ENCODE assay signal across 21 mouse cellular contexts in the genomic region with DNA sequence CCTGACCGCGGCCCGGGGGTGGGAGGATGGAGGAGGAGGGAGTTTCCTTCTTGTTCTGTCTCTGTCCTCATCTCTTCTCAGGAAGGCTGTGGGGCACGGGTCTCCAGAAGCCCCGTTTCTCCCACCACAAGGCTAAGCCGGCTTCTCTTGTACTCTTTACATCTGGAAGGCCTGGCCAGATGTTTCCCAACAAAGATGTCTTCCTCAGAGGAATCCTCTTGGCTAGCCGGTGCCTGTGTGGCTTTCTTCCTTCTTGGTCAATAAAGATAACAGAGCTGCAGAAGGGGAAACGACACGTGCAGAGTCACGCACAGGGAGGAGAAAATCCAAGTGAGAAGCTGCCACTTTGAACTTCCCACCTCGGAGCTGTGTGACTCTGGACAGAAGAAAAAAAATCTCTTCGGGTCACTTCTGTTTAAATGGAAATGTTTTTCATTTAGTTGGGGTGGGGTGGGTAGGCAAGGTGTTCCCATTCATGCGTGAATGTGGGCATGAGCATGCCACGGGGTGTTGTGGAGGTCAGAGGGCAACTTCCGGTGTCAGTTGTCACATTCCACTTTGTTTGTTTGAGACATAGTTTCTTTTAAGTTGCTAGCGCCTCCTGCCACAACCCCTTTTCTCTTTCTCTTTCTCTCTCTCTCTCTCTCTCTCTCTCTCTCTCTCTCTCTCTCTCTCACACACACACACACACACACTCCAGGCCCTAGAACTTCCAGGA. TPM values are rescaled to one million over a fixed set of nuclear protein-coding genes. Genes with fewer than 3 reads are reported as not detected.
DNase-seq lines count a peak whose midpoint lies in the region; ATAC-seq and TF ChIP-seq lines count a peak whose summit lies in the region.
"Had no signal": no experiment of that assay in that cellular context is flagged by ENCODE, and none has a peak within 500 bp of the region (broad histone marks: within the 10 kb centered on the region; RNA-seq: fewer than 3 reads in every experiment).

No protein-coding gene starts in this region.

- TF ChIP-seq CTCF in intestine, postnatal 0 days (IDR thresholded peaks at IDR 0.05; ENCODE audit: low read depth), result no peak

- H3K4me3 ChIP-seq in intestine, embryonic 15.5 days (replicated peaks), result no peak overlapping the region
- no peak overlapping the region for H3K4me3 ChIP-seq in intestine, postnatal 0 days (ENCODE audit: low read depth, low read length)
- no peak overlapping the region for H3K4me3 ChIP-seq in embryonic facial prominence, embryonic 10.5 days
- H3K4me3 ChIP-seq: gastrocnemius, adult 2 months; limb, embryonic 13.5 days; liver, embryonic 13.5 days had no signal

- ATAC-seq in intestine, embryonic 15.5 days, result no peak
- no peak for ATAC-seq in intestine, postnatal 0 days
- ATAC-seq: CD4-positive, CD25-positive, alpha-beta regulatory T cell, adult 4 months; hindbrain, postnatal 0 days had no signal

- no peaks in the 10 kb centered on the region for H3K27me3 ChIP-seq in intestine, embryonic 15.5 days (replicated peaks)
- H3K27me3 ChIP-seq in intestine, postnatal 0 days (replicated peaks; ENCODE audit: control insufficient read depth, insufficient read depth, low read length), result peaks cover 9% of the 10 kb centered on the region; the same call in 1 of the 2 replicates
- peaks cover 10% of the 10 kb centered on the region for H3K27me3 ChIP-seq in embryonic facial prominence, embryonic 10.5 days (replicated peaks; ENCODE audit: low read depth, poor library complexity, severe bottlenecking)

- H3K36me3 ChIP-seq in intestine, embryonic 15.5 days, result no peaks in the 10 kb centered on the region
- no peaks in the 10 kb centered on the region for H3K36me3 ChIP-seq in intestine, postnatal 0 days (ENCODE audit: control insufficient read depth, insufficient read depth)
- no peaks in the 10 kb centered on the region for H3K36me3 ChIP-seq in embryonic facial prominence, embryonic 10.5 days (replicated peaks)
- H3K36me3 ChIP-seq: limb, embryonic 13.5 days; liver, embryonic 13.5 days had no signal

- no peak overlapping the region for H3K9ac ChIP-seq in intestine, embryonic 15.5 days
- no peak overlapping the region for H3K9ac ChIP-seq in intestine, postnatal 0 days (ENCODE audit: low read depth, low read length)
- H3K9ac ChIP-seq: limb, embryonic 13.5 days; liver, embryonic 13.5 days; lung, embryonic 14.5 days had no signal

- 25% methylated on average over 16 of the region's 16 CpGs for WGBS in intestine, embryonic 15.5 days
- WGBS in intestine, postnatal 0 days, result 29% methylated on average over 16 of the region's 16 CpGs
- WGBS in embryonic facial prominence, embryonic 10.5 days, result 31% methylated on average over 16 of the region's 16 CpGs

- peak; percentile 56 for DNase-seq in embryo, embryonic 10 days (ENCODE audit: low spot score)
- DNase-seq in embryo, embryonic 11 days, result no peak
- DNase-seq in 3134 (ENCODE audit: extremely low read depth, insufficient read length, low spot score), result peak; percentile 54
- DNase-seq in embryonic facial prominence, embryonic 10.5 days (ENCODE audit: low spot score), result no peak
- no peak for DNase-seq in ovary, adult 18-20 months (ENCODE audit: low spot score)
- no peak for DNase-seq in thymus, adult 18-20 months
- DNase-seq: cerebellum, adult 2 months; heart, postnatal 36 days; liver, embryonic 13.5 days; right cerebral cortex, adult 18-20 months; thymus, postnatal 36 days had no signal

- H3K4me1 ChIP-seq in intestine, embryonic 15.5 days (replicated peaks), result peaks cover 52% of the 10 kb centered on the region
- no peaks in the 10 kb centered on the region; the same call in none of the 2 replicates for H3K4me1 ChIP-seq in intestine, postnatal 0 days (replicated peaks; ENCODE audit: control insufficient read depth, insufficient read depth, low read length)
- H3K4me1 ChIP-seq in embryonic facial prominence, embryonic 10.5 days, result peaks cover 72% of the 10 kb centered on the region

- no peaks in the 10 kb centered on the region for H3K9me3 ChIP-seq in intestine, embryonic 15.5 days
- H3K9me3 ChIP-seq in intestine, postnatal 0 days (ENCODE audit: control insufficient read depth), result 0 out of 2 replicates have a peak, but pooled peaks cover 3% of the 10 kb centered on the region
- H3K9me3 ChIP-seq in embryonic facial prominence, embryonic 10.5 days, result no peaks in the 10 kb centered on the region
- H3K9me3 ChIP-seq: limb, embryonic 13.5 days; liver, embryonic 13.5 days had no signal

- no peak overlapping the region for H3K4me2 ChIP-seq in intestine, embryonic 15.5 days (replicated peaks)
- no peak overlapping the region for H3K4me2 ChIP-seq in intestine, postnatal 0 days (replicated peaks; ENCODE audit: low read depth)
- H3K4me2 ChIP-seq: limb, embryonic 13.5 days; liver, embryonic 13.5 days; lung, embryonic 14.5 days had no signal

- H3K27ac ChIP-seq in intestine, embryonic 15.5 days, result peak overlapping the region; percentile 34; the same call in 1 of the 2 replicates
- no peak overlapping the region for H3K27ac ChIP-seq in intestine, postnatal 0 days (ENCODE audit: low read depth, low read length)
- H3K27ac ChIP-seq in embryonic facial prominence, embryonic 10.5 days (replicated peaks), result peak overlapping the region; percentile 68
- H3K27ac ChIP-seq: gastrocnemius, adult 2 months; hindbrain, postnatal 0 days; limb, embryonic 13.5 days; liver, embryonic 13.5 days had no signal

RNA-seq across cellular contexts. Expression of gene Dlx3, which starts 18.7 kb away (rescaled TPM):
- polyA plus RNA-seq in intestine, embryonic 15.5 days (2015; fragmentation: Nextera tagmentation; extraction: Ambion mirVana), result 0.60 and 0.88 TPM in 2 replicates
- polyA plus RNA-seq in intestine, postnatal 0 days (2015; fragmentation: Nextera tagmentation; extraction: Ambion mirVana), result 0.30 and 0.44 TPM in 2 replicates
- polyA plus RNA-seq in embryonic facial prominence, embryonic 10.5 days (2016; fragmentation: Nextera tagmentation; extraction: Ambion mirVana), result 29.8 and 31.3 TPM in 2 replicates
- polyA plus RNA-seq: heart, embryonic 14.5 days had no signal

RNA-seq across cellular contexts. Expression of gene Itga3, which starts 24.6 kb away (rescaled TPM):
- 32.8 and 35.6 TPM in 2 replicates for polyA plus RNA-seq in intestine, embryonic 15.5 days (2015; fragmentation: Nextera tagmentation; extraction: Ambion mirVana)
- polyA plus RNA-seq in intestine, postnatal 0 days (2015; fragmentation: Nextera tagmentation; extraction: Ambion mirVana), result 51.3 and 57.9 TPM in 2 replicates
- polyA plus RNA-seq in embryonic facial prominence, embryonic 10.5 days (2016; fragmentation: Nextera tagmentation; extraction: Ambion mirVana), result 11.5 and 12.2 TPM in 2 replicates

RNA-seq across cellular contexts. Expression of gene Dlx4, which starts 44.8 kb away (rescaled TPM):
- 0.10 and 0.16 TPM in 2 replicates for polyA plus RNA-seq in intestine, embryonic 15.5 days (2015; fragmentation: Nextera tagmentation; extraction: Ambion mirVana)
- not detected in 2 replicates for polyA plus RNA-seq in intestine, postnatal 0 days (2015; fragmentation: Nextera tagmentation; extraction: Ambion mirVana)
- polyA plus RNA-seq in embryonic facial prominence, embryonic 10.5 days (2016; fragmentation: Nextera tagmentation; extraction: Ambion mirVana), result 3.6 and 4.3 TPM in 2 replicates
- polyA plus RNA-seq: CD4-positive, CD25-positive, alpha-beta regulatory T cell, adult 4 months; heart, embryonic 14.5 days; large intestine, adult 2 months; small intestine, adult 2 months had no signal

Comparison
In these comparisons a context has a peak if more than half of its experiments do, and no peak if none do; other contexts are left out.
1. DNase-seq: peak in embryo, embryonic 10 days (single experiment) and 3134 (single experiment); none in embryo, embryonic 11 days (single experiment), embryonic facial prominence, embryonic 10.5 days (single experiment), ovary, adult 18-20 months (single experiment) and thymus, adult 18-20 months (0 of 2).
2. RNA of gene Dlx3, which starts 18.7 kb away (polyA plus RNA-seq): 29.8 to 31.3 TPM in embryonic facial prominence, embryonic 10.5 days; 0.60 to 0.88 TPM in intestine, embryonic 15.5 days and 0.30 to 0.44 TPM in intestine, postnatal 0 days; every median in the first group is over 10 times any median in the second.